Mouse (Mus musculus) thymus, adult 2 months (tissue): ENCODE data around the gene Hist1h3f. TPM values are rescaled to one million over a fixed set of nuclear protein-coding genes. Genes with fewer than 3 reads are reported as not detected.

Experiments
- DNase-seq: peaks from one replicate; pipeline ENCODE4 v3.0.0; 2021
- H3K27ac ChIP-seq: fragments of 200-500 bp; 2 replicates; pipeline ENCODE4 v1.5.1; 2012; ENCODE audit warnings: low read length, control low read depth; ENCODE audit not compliant: control insufficient read depth, insufficient read depth
- H3K27me3 ChIP-seq: fragments of 200-500 bp; 2 replicates; pipeline ENCODE4 v1.6.1; 2012; ENCODE audit warnings: mild to moderate bottlenecking, low read length, moderate library complexity, mixed read lengths; ENCODE audit not compliant: control insufficient read depth, insufficient read depth
- H3K36me3 ChIP-seq: fragments of 200-500 bp; 2 replicates; pipeline ENCODE4 v1.6.1; 2012; ENCODE audit warnings: mild to moderate bottlenecking, low read length, moderate library complexity; ENCODE audit not compliant: control insufficient read depth, insufficient read depth
- H3K4me1 ChIP-seq: fragments of 200-500 bp; replicated peaks from 2 replicates; pipeline ENCODE4 v1.6.1; 2012; ENCODE audit warnings: low read length; ENCODE audit not compliant: control insufficient read depth, insufficient read depth
- H3K4me3 ChIP-seq: fragments of 200-500 bp; 2 replicates; pipeline ENCODE4 v1.5.1; 2012; ENCODE audit warnings: mild to moderate bottlenecking, low read length, control low read depth, moderate library complexity; ENCODE audit not compliant: control insufficient read depth, insufficient read depth
- CTCF ChIP-seq: fragments of 200-500 bp; IDR thresholded peaks from 2 replicates; pipeline ENCODE4 v1.5.1; 2012; ENCODE audit warnings: mild to moderate bottlenecking, control low read depth, low read length, moderate library complexity, borderline replicate concordance; ENCODE audit not compliant: control insufficient read depth, poor library complexity, insufficient read depth; ENCODE audit errors: extremely low read depth
- POLR2A ChIP-seq: fragments of 200-500 bp; IDR thresholded peaks from 2 replicates; pipeline ENCODE4 v1.6.1; 2012; ENCODE audit warnings: mild to moderate bottlenecking, low read length, control low read depth, moderate library complexity; ENCODE audit not compliant: control insufficient read depth, poor library complexity, insufficient read depth; ENCODE audit errors: extremely low read depth
- WGBS: fragments of 180-500 bp; shearing (Covaris S2); methylation state at CpG from one replicate; pipeline ENCODE4 v1.1.7; 2018; 5-methylcytosine and 5-hydroxymethylcytosine counted together
- polyA plus RNA-seq: library from polyadenylated mRNA; depleted of rRNA; stranded (reverse); fragments of >200 nt; gene quantifications from 2 replicates; pipeline ENCODE4 v1.2.3, GENCODE M21; 2012

The Hist1h3f gene
- polyA plus RNA-seq, 1 experiment: 72.3 TPM

DNA sequence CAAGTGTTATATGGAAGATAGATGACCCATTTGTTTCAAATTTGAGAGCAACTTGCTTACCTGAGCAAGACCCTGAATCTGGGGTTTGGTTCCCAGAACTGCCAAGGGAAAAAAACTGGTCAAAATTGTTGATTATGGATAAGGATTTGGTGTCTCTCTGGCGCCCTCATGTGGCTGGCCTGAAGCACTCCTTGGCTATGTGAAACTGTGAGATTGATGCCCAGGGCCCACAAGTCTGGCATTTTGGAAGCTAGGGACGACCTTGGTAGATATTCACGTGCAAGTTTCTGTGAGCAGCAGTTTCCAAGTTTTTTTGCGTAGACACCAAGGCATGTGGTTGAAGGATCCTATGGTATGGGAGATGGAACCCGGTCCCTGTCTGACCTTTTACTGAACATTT is 19.2 kb upstream of the Hist1h3f start:
- Histone ChIP-seq H3K27me3 (no peaks in the 10 kb centered on the region), H3K36me3 (no peaks in the 10 kb centered on the region), H3K4me1 (peaks cover 2% of the 10 kb centered on the region), H3K27ac (no peak overlapping the region), H3K4me3 (no peak overlapping the region)
- peak; percentile 72 for DNase-seq
- 19% methylated on average over 5 of the region's 5 CpGs for WGBS
- TF ChIP-seq POLR2A: no peak
- peak; percentile 40; the same call in 1 of the 2 replicates for TF ChIP-seq CTCF

DNA sequence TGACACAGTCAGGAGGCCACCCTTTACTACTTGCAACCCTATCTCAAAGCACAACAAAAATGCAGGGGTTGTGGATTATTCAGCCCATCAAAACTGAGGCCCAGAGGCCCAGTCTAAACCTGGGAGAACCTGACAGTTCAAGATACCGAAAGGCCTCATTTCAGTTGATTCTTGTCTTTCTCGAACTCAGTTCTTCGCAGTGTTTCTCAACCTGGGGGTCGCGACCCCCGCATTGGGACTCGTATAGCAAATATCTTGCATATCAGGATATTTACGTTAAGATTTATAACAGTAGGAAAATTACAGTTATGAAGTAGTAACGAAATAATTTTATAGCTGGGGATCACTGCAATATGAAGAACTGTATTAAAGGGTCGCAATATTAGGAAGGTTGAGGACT is 18.0 kb upstream of the Hist1h3f start:
- no peak overlapping the region for H3K4me3 ChIP-seq
- no peak overlapping the region for H3K27ac ChIP-seq
- WGBS: 14% methylated on average over 10 of the region's 10 CpGs
- TF ChIP-seq POLR2A (no peak), CTCF (no peak)
- peaks cover 2% of the 10 kb centered on the region for H3K4me1 ChIP-seq
- DNase-seq: no peak
- no peaks in the 10 kb centered on the region for H3K36me3 ChIP-seq
- no peaks in the 10 kb centered on the region for H3K27me3 ChIP-seq

DNA sequence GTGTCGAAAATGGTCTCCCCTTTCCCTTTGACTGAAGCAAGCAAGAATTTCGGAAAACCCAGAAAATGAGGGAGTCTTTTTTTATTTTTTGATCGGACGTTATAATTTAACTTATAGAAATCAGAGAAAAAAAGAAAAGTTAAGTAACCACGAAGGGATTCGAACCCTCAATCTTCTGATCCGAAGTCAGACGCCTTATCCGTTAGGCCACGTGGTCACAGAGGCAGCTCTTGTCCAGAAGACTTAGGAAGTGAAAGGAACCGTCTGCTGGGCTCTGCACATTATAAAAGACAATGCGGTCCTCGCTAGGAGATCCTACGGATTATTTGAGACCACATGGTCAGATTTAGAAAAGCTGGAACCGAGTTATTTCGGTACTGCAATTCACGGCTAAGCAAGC is 17.5 kb upstream of the Hist1h3f start:
- no peak overlapping the region for H3K4me3 ChIP-seq
- peaks cover 2% of the 10 kb centered on the region for H3K4me1 ChIP-seq
- TF ChIP-seq POLR2A (no peak), CTCF (no peak)
- DNase-seq: peak; percentile 86
- WGBS: 1% methylated on average over 17 of the region's 17 CpGs
- no peak overlapping the region for H3K27ac ChIP-seq
- H3K27me3 ChIP-seq: no peaks in the 10 kb centered on the region
- no peaks in the 10 kb centered on the region for H3K36me3 ChIP-seq

DNA sequence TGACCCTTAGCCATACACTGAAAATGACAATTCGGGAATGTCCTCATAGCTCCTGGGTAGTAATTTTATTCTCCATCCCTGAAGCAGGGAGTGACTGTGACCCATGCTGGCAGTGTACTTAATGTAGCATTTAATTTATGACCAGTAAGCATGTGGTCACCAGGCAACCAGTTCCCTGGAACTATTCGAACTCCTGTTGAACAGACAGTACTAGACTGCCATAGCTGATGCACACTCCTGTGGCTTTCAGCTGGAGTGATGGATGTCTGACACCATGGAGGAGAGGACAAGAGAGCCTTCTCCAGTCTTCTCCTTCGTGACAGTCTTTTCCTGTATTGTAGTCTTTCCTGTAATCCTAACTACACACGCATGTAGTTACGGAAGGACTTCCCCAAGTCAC is 14.8 kb upstream of the Hist1h3f start:
- no peaks in the 10 kb centered on the region for H3K36me3 ChIP-seq
- TF ChIP-seq POLR2A: no peak
- TF ChIP-seq CTCF: no peak
- WGBS: 97% methylated on average over 5 of the region's 5 CpGs
- H3K27ac ChIP-seq: no peak overlapping the region
- peaks cover 6% of the 10 kb centered on the region for H3K4me1 ChIP-seq
- no peak overlapping the region for H3K4me3 ChIP-seq
- no peaks in the 10 kb centered on the region for H3K27me3 ChIP-seq
- DNase-seq: no peak

DNA sequence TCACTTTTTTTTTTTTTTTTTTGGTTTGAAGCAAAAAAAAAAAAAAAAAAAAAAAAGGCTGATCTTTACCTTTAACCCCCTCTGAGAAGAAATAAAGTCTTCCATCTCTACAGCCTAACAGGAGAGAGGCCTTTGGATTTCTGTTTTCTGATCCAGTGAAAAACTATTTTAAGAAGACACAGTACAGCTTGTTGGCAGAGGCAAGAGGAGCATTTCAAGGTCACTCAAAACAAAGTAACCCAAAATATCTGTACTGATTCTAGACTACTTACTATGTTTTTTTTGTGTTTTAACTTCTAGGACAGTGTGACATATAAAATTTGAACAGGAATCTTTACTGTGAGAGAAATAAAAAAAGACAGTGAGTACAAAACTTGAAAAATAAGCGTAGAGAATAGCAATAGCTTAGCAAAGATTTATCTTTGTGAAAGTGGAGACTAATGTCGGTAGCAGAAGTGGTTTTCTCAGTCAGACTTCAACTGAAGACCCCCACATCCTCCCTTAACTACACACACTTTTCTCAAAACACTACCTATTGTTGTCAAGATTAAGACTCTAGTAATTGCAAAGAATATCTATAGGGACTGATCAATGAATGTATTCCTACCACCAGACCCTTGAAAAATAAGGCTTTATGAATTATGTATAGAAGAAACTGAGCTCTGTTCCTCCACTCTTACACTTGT is 14.2 kb upstream of the Hist1h3f start:
- no peak for DNase-seq
- Histone ChIP-seq H3K4me1 (peaks cover 6% of the 10 kb centered on the region), H3K4me3 (no peak overlapping the region), H3K27ac (no peak overlapping the region; the same call in 1 of the 2 replicates), H3K27me3 (no peaks in the 10 kb centered on the region), H3K36me3 (no peaks in the 10 kb centered on the region)
- TF ChIP-seq CTCF (no peak), POLR2A (no peak)
- 30% methylated on average over 2 of the region's 2 CpGs for WGBS

DNA sequence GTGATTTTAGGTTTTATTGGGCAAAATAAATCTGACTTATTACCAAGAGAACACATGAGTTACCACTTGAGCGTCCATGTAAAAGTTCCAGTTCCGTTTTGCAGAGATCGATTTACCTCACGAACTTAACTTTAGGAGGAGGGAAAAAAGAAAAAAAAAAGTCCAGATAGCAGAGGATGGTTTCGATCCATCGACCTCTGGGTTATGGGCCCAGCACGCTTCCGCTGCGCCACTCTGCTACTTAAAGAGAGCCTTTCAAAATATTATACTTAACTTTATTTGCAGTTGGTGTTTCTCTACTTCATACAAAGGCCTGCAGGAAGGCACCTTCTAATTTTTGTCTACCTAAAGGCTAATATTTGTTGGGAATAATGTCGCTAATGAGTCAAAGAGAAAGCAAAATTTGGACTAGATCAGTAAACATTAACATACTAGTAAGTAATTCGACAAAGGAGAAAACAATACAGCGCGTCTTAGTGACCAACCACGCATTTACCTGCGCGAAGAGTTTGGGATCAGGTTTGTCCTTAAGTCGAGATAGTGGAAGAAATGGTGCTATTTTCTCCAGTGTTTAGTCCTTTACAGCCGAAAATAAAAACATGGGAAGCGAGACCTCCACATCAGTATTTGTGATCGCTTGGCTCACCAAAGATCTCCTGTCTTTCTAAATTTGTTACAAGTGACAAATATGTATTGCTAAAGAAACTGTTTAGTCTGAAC is 13.5 kb upstream of the Hist1h3f start:
- no peak for TF ChIP-seq CTCF
- TF ChIP-seq POLR2A: no peak
- Histone ChIP-seq H3K27me3 (no peaks in the 10 kb centered on the region), H3K4me3 (peak overlapping the region; percentile 42), H3K36me3 (no peaks in the 10 kb centered on the region), H3K27ac (peak overlapping the region; percentile 83), H3K4me1 (peaks cover 6% of the 10 kb centered on the region)
- DNase-seq: peak; percentile 75
- under 1% methylated on average over 20 of the region's 20 CpGs for WGBS
